Mouse (Mus musculus): ENCODE measurements at regions not wholly inside any gene's neighbourhood (a gene's known extent, or its start where the extent isn't known, plus 50 kb on each side); places are given as distances from the start of the nearest gene placed in this dataset.

DNA sequence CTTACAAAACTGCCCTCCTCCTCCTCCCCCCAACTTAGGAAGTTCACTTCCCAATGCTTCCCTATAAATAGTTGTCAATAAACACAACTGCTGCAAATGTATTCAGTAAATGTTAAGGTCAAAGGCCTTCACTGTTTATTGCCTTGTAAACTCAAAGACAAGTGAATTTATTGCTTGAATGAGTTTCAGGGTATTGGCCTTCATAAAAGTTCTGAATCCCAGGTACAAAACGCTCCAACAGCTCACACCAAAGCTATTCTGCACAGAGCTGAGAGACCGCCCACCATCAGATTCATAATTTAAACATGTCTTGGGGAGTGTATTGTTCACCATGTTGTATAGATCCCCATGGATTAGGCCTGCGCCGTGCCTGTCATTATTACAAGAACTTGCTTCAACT lies 53.9 kb upstream of the Cdkn3 start:
- DNase-seq (ENCODE audit: low spot score), result no peak

- DNase-seq (ENCODE audit: low spot score), result no peak
Measured at GRCm38 (mm10) chr14:46704316-46704751, 56.0 kb upstream of the Cdkn3 start.

- no peak for DNase-seq (ENCODE audit: low spot score)
Measured at GRCm38 (mm10) chr14:46702669-46703435, 57.5 kb upstream of the Cdkn3 start.

DNA sequence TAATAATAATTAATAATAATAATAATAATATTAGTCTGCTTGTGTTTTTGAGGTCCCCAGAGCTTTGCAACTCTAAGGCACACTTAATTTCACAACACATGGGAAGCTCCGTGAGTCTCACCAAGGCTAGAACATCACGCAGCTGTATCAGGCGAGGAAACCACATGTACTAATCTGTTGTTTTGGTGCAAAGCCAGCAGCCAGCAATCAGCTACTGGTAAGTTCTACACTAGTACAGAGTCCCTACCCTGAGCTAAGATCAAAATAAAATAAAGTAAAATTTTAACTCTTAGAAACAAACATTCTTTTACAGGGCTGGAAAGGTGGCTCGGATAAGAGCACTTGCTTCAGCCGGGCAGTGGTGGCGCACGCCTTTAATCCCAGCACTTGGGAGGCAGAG lies 67.8 kb upstream of the Cdkn3 start:
- DNase-seq (ENCODE audit: low spot score), result no peak

DNA sequence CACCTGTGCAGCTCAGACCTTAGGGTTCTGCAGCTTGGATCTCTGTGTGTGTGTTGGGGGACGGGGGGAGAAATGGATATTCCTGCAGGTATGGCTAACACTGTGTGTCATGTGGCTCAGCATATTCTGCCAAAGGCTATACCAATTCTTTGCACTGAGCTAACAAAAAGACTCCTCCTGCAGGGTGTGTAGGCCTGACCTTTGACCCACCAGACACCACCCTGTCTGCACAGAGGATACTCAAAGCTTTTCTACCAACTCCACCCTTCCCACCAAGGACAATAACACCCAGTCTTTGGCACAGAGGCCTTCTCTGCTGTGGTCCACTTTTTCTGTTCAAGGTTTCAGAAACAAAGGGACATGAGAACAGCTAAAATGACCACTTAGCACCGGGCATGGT lies 68.3 kb upstream of the Cdkn3 start:
- no peak for DNase-seq (ENCODE audit: low spot score)

DNA sequence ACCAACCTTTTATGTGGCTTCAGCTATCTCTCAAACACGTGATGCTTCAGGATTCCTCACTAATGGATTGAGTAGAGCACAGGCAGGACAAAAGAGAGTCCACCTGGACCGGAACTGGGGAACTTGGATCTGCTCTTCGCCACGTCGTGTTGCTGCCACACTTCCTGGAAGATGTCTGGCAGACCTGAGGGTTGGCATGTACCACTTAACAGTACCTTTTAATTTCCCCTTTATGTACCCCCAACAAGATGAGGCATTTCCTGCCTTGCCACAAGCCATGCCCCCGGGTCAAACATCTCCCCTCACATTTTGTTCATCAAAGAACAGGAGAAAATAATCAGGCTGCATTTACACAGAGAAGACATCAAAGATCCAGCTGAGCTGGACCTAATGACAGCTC lies 77.6 kb upstream of the Cdkn3 start:
- no peak for DNase-seq (ENCODE audit: low spot score)

DNA sequence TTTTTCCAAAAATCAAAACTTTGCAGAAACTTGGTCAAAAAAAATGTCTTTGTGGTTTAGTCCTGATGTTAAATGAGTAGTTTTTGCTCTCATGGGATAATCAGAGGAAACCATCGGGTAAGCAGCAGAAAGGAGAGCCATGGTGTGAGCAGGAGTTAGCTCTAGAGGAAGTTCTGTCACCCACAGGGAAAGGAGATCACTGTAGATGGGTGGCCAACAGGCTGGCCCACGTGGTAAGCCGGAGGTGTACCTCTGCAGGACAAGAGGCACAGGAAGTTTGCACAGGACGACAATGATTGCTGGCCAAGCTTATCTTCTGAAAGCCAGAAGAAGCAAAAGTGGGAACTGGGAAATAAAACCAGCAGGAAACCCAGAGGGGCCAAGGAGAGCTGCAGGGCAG lies 81.4 kb upstream of the Cdkn3 start:
- no peak for DNase-seq (ENCODE audit: low spot score)

GRCm38 (mm10) chr14:46671482-46672225 lies 88.7 kb upstream of the Cdkn3 start:
- no peak for DNase-seq (ENCODE audit: low spot score)

GRCm38 (mm10) chr14:46671062-46671461 lies 89.3 kb upstream of the Cdkn3 start:
- DNase-seq (ENCODE audit: low spot score), result no peak

- no peak for DNase-seq (ENCODE audit: low spot score)
Measured at GRCm38 (mm10) chr14:46670221-46671046, 89.9 kb upstream of the Cdkn3 start.

- no peak for DNase-seq (ENCODE audit: low spot score)
Measured at GRCm38 (mm10) chr14:46668275-46668674, 92.1 kb upstream of the Cdkn3 start.

DNA sequence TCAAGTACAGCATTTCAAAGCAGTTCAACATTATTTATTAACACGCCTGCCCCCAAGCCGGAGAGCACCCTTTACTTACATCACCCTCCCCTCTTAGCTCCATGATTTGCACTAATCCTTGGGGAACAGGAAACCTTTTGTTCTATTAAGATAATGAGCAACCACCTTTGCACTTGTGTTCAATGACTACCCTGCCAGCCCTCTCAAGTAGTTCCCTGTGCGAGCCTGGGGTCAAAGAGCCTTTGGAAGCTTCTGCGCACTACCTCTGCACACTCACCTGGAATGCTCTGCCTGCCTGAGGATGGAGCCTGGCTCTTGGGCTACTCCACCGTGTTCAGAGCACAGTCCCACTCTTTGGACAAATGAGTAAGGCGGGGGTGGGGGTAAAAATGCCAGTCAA lies 96.0 kb upstream of the Cdkn3 start:
- no peak for DNase-seq (ENCODE audit: low spot score)

DNA sequence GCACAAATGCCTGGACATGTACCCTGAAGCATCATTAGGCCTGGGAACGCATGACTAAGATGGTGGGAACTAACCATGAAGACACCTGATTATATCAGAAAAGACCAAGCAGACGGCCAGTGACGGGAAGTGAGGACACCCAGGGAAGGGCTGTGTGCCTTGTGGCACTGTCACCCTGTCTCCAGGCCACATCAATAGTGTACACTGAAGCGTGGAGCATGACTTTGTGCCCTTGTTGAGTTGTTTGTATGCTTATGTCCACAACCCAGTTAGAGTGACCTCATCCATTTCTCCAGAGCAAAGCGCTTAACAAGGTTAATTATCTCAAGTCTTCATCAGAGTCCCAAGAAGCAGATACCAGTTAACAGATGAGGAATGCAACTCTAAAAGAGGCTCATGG lies 96.8 kb upstream of the Cdkn3 start:
- no peak for DNase-seq (ENCODE audit: low spot score)

- DNase-seq (ENCODE audit: low spot score), result no peak
Measured at GRCm38 (mm10) chr14:46661792-46662545, 98.4 kb upstream of the Cdkn3 start.

GRCm38 (mm10) chr14:46661118-46661791 lies 99.1 kb upstream of the Cdkn3 start:
- no peak for DNase-seq (ENCODE audit: low spot score)

DNA sequence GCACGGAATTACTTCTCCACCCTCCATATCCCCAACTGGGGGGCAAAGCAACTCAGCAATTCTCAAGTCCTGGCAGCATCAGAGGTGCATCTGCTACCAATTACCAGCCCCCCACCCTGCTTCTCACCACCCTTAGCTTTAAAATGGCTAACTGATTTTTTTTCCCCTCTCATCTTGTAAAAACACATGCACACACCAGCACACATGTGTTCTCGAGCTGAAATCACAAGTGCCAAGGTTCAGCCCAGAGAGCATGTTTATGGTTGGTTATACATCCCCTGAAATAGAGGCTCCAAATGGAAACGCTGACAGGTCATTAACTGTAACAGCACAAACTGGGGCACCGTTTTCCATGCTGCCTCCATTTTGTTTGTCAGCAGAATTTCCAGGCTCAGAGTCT lies 101.0 kb upstream of the Cdkn3 start:
- no peak for DNase-seq (ENCODE audit: low spot score)

GRCm38 (mm10) chr14:46656249-46656648 lies 104.1 kb upstream of the Cdkn3 start:
- DNase-seq (ENCODE audit: low spot score), result no peak

DNA sequence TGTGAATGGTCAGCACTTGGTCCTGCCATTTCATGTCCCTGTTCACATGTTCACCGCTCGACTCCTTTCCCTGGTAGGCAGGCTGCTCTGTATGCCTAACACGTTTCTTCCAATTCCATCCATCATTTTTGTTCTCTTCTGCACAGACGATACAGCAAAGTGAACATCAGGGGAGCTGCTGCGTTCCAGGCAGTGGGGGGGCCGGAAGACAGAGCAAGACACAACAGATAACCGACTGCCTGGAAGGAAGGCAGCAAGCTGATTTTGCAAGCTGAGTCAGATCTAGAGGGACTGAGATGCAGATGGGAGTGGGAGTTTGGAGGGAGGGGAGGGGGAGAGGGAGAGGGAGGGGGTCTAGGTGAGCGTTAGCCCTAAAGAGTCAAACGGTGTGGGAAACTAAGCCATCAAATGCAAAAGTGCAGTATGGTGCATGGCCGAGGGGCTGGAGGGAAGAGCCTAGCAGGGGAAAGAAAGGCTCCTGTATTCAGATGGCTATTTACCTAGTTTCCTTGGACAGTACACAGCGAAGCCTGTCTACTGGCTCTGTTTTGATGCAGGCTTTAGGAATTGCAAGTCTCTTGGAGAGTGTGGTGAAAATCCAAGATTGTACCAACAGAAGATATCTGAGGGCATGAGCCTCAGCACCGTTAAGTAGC lies 112.9 kb upstream of the Cdkn3 start:
- no peak for DNase-seq (ENCODE audit: low spot score)

DNA sequence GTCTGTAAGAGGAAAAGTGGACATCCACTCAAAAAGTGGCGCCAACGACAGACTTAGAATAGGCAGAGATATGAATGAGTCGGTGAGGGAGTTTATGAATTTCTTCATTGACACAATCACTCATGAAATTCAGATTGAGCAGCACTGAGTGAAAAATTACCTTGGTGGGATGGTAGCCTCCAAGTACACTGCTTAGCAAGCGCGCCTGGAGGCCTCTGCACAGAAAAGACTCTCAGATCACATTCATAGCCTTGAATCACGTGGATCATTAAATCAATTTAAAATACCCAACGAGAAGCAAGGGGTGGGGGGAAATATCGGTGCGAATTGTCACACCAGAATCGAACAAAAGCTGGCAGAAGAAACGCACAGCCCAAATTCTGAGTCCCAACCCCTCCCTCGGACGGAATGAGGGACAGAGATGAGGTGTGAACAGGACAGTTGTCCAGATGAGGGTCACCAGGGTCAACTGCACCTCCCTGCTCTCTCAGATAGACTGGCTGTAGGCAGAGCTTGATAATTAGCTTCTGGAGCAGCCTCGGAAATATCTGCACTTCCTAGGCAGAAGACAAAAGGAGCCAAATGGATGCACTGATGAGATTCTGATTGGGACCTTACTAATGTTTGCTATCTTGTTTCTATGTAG lies 113.5 kb upstream of the Cdkn3 start:
- DNase-seq (ENCODE audit: low spot score), result no peak

DNA sequence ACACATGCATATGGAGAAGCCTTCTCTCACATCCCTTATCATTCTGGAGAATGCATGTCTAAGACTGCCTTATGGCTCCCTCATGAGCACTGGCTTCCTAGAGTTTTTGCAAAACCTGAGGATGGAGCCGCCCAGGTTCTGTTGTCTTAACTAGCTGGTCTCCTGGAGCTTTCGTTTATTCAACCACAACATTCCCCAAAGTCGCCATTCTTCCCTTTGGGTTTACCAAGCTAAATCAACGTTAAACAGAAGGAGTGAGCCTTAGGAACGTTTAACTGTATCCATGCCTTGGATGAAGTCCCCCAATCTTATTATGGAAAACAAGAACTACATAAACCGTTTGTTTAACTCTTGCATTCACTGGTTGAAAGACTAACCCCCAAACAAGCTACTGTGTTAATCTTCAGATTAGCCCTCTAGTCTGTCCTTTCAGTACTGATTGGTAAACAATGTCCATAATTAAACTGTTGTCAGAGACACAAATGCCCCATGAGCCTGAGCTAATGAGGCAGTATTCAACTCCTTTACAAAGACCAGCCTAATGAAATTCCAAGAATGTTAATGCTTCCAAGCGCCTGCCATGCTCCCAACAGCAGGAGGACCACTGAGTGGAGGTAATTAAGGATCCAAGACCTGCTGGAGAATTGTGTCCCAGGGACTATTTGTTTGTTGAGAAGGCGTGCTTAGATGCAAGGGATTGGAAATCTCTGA lies 121.1 kb upstream of the Cdkn3 start:
- DNase-seq (ENCODE audit: low spot score), result no peak
